Mouse (Mus musculus): Measurements from ENCODE around the gene Sema5a. TPM values are rescaled to one million over a fixed set of nuclear protein-coding genes. Genes with fewer than 3 reads are reported as not detected.

The Sema5a gene
- 0.06 TPM for polyA plus RNA-seq (2017; shearing (Covaris generic))

GRCm38 (mm10) chr15:32244344-32244955, at the start of gene Sema5a:
TSS of gene Sema5a (plus strand) at chr15:32244810.

Other genes starting within 250 kb of the Sema5a start
- not detected for gene Tas2r119, start 67.5 kb upstream of the Sema5a start, polyA plus RNA-seq (2017; shearing (Covaris generic))

Measured in activated CD4-positive, CD25-positive, alpha-beta regulatory T cell, adult 9 weeks (primary cell).